Mouse (Mus musculus) mature B cell (primary cell): ENCODE results near the gene Anp32e.
"Not testable (repeated sequence)": the region's sequence is repeated elsewhere in the genome, so short reads cannot be mapped to it uniquely, and the experiment has no call there.

Experiments
- in situ Hi-C: fragments of 300-500 bp; cut with MboI; formaldehyde crosslinking; loops from 2 replicates; pipeline ENCODE4 v1.14.3; 2019

Gene Anp32e

DNA sequence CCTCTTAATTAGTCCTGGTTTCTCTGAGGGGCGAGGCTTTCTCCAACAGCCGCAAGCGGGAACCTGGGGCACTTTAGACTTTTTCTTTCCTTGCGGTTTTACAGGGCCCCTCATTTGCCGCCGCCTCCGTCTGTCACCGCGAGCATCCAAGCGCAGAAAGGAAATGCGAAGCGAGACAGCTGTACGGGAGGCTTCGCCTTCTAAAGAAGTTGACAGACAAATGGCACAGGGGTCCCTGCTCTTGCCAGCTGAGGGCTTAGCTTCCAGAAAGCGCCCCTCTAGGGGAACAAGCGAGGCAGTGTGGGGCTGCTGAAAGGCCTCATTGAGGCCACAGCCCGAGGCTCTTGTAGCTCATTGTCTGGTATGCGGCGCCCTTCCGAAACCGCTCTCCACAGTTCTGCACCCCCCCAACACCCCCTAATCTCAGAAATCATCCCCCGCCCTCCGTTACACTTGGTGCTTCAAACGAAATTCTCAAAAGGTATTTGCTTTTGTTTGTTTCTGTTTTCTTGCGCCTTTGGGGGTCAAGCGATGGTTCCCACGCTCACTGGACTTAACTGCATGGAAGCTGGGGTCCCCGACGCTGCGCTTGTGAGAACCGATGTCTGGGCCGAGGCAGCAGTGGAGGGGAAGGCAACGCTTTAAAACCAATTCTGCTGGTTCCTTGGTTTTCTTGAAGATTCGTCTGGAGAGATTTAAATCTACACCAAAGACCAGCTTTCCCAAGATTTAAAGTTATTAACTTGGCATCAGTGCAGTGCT lies 44.0 kb downstream of the Anp32e start:
- in situ Hi-C loops = no loop called here

- in situ Hi-C loops = no loop called here
Observed at GRCm38 (mm10) chr3:95977079-95977478, 48.0 kb downstream of the Anp32e start.

- in situ Hi-C loops = not testable (repeated sequence)
Observed at GRCm38 (mm10) chr3:95977587-95977986, 48.5 kb downstream of the Anp32e start.

- in situ Hi-C loops = no loop called here
Observed at GRCm38 (mm10) chr3:95978265-95978664, 49.2 kb downstream of the Anp32e start.

GRCm38 (mm10) chr3:95980276-95980970 lies 51.4 kb downstream of the Anp32e start:
- in situ Hi-C loops = no loop called here

DNA sequence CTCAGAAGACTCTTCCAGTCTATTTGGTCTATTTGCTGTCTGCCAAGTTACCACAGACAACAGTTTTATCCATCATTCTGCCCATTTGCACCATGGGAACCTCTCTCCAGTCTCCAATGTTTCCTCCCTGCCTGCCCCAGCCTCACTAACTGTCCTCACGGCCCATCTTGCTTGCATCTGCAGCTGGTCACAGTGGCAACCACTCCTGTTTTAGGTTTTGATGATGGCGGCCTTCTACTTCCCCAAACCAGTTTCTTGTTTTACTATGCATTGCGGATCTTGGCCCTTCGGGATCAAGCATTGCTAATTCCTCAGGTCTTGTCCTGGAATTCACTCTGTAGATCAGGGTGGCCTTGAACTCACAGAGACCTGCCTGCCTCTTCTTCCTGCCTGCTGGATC lies 53.1 kb downstream of the Anp32e start:
- in situ Hi-C loops = no loop called here

DNA sequence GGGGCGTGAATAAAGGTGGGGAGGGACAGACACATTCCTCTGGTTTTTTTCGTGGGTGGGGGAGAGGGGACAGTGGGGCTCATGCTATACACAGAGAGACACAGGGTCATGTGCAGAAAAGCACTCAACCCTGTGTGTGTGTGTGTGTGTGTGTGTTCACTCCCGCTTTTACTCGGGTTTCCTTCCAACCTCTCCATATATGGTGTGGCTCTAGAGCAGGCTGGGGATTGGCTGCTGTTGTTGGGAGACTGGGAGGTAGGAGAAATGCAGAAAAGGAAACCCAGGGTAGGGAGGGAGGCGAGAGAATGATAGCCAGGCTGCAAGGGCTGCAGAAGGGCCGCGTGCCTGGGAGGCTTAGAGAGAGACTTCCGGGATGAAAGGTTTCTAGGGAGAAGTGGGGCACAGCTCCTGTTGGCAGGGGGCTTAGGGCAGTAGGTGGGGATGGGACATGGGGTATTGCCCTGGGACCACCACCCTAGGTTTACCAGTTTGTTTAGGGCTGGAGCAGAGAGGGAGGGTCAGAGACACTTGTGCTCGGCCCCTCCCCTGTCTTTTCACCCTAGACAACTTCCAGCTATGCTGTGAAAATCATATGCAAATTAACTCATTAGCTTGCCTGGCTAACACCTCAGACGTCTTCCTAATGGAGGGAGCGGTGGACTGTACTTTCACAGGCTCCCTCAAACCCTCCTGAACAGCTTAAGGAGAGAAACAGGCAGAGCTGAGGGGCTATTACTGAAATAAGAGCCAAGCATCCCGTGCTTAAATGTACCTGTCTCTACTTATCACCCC lies 56.4 kb downstream of the Anp32e start:
- in situ Hi-C loops = no loop called here

DNA sequence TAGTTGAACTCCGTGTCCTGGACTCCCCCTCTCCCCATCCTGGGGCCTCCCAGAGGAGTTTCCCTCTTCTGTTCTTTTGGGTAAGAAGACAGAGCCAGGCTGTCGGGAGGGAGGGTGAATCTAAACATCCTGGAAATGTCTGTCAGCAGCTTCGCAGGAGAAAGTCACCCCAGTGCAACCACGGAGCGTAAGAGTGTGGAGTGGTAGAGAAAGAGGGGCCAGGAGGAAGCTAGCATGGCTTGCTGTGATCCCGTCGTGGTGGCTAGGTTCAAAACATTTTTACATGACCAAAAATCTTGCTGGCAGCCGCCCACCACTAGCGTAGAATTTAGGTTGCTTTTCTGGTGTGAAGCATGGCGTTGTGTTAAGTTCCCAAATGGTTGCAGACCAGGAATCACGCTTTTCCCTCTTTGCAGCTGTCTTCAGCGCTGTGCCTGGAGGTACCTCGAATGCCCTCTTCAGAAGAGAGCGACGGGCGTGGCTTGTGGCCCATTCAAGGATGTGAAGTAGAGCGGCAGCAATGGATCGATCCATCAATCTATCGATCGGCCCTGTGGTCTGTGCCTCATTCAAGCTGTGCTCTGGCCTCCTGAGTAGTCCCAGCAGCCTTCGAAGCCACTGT lies 57.1 kb downstream of the Anp32e start:
- in situ Hi-C loops = no loop called here

DNA sequence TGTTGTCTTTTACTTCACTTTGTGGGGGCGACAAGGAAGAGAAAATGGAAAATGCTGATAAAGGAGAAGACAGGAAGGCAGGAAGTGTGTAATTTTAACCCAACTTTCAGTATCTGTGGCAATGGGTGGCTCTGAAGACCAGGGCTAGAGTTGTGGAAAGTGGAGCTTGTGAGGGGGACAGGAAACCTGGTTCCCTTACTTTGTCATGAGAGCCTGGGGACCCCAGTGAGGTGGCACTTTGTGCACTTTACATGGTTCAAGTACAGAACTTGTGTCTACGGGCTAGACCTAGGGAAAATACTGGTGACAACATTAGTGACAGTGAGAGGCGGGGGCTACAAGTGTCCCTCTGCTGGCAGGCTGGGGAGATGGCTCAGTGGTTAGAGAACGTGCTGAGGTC lies 57.9 kb downstream of the Anp32e start:
- in situ Hi-C loops = no loop called here

DNA sequence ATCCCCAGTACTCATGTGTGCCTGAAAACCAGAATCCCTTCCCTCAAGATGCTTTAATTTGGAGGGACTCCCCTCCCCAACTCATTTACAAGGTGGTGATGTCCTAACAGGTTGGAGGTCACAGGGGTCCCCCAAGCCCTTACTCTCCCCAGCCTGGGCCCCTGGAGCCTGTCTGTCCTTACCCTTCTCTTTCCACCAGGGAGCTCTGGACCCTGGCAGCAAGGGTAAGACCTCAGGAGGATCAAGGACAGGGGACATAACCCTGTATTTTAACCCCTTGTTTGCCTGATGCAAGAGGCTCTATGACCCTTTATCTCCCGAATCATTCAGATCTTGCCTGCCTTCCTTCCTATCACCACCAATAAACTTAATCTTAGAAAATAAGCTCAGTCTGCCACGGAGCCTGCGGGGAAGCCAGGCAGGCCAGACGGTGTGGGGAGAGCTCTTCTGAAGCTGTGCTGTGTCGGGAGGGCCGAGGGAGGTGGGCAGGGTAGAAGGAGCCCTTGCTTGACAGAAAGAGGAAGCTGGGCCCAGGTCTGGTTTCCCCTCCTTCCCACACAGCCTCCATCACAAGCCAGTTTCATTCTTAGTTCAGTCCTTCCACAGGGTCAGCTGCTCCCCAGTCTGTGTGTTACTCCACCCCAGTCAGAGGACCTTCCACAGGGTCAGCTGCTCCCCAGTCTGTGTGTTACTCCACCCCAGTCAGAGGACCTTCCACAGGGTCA lies 58.5 kb downstream of the Anp32e start:
- in situ Hi-C loops = no loop called here

DNA sequence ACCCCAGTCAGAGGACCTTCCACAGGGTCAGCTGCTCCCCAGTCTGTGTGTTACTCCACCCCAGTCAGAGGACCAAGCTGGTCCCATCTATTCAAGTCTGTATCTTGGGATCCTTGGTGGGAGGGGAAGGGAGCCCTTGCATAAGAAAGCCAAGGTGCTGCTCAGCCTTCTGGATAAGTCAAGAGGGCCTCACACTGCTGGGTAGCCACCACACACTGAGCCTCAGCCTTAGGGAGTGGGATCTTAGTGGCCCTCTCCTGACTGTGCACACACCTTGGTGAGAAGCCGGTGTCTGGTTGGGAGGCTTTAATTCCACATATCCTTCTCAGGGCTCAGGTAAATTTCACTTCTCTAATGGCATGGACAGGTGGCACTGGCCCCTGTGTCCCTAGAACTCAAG lies 59.1 kb downstream of the Anp32e start:
- in situ Hi-C loops = no loop called here

DNA sequence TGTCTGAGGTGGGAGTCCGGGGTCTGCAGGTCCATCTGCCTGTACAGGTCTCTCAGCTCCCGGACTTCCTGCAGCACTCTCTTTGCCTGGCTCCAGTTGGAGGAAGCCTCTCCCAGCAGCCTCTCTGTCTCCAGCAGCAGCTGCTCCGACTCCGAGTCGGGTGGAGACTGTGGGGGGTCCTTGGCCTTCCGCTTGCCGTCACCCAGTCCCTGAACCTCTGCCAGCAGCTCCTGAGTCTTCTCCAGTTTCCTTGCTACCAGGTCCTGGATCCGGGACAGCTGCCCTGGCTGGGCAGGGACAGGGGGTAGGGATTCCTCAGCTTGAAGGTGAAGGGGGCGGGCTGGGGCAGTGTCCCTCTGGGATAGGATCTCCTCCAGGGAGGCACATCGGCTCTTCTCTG lies 59.9 kb downstream of the Anp32e start:
- in situ Hi-C loops = no loop called here

- in situ Hi-C loops = no loop called here
Observed at GRCm38 (mm10) chr3:95990413-95990941, 61.4 kb downstream of the Anp32e start.

DNA sequence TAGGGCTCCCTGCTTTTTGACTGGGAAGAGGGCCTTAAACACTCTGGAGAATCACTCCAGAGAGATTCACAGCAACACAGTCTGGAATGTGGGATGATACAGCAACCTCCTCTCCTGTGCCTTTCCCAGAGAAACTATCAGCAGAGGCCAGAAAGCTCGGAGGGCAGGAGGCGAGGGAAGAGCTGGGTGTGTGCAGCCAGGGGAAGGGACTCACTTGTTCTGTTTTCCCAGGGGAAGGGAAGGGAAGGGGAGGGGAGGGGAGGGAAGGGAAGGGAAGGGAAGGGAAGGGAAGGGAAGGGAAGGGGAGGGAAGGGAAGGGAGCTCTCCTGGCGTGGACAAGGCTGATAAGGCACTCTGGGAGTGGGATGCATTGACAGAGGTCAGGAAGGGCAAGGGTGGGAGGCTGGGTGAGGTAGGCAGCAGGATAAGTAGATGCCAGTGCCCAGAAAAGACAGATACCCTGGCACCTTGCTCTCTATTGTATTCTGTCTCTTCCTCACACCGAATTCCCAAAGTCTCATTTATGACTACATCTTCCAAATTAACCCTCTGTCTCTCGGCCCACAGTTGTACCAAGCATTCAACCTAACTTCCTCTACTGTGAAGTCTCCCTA lies 64.1 kb downstream of the Anp32e start:
- in situ Hi-C loops = no loop called here

DNA sequence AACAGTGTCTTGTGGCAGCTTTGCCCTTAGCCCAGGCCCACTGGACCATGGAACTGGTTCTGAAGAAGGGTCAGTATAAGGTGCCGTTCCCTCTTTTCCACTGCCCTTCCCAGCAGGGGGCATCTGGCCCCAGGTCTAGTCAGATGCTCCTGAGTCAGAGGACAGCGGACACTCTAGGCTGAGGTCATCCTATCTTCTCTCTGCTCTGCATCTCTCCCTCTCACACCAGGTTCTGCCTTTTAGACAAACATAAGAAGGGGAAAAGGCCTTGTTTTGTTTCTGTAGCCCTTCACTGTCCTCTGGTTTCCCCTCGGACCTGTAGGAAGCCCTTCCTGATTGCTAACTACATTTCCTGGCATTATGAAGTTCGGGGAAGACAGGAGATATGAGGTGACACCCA lies 64.8 kb downstream of the Anp32e start:
- in situ Hi-C loops = no loop called here

GRCm38 (mm10) chr3:95994381-95994846 lies 65.4 kb downstream of the Anp32e start:
- in situ Hi-C loops = no loop called here

DNA sequence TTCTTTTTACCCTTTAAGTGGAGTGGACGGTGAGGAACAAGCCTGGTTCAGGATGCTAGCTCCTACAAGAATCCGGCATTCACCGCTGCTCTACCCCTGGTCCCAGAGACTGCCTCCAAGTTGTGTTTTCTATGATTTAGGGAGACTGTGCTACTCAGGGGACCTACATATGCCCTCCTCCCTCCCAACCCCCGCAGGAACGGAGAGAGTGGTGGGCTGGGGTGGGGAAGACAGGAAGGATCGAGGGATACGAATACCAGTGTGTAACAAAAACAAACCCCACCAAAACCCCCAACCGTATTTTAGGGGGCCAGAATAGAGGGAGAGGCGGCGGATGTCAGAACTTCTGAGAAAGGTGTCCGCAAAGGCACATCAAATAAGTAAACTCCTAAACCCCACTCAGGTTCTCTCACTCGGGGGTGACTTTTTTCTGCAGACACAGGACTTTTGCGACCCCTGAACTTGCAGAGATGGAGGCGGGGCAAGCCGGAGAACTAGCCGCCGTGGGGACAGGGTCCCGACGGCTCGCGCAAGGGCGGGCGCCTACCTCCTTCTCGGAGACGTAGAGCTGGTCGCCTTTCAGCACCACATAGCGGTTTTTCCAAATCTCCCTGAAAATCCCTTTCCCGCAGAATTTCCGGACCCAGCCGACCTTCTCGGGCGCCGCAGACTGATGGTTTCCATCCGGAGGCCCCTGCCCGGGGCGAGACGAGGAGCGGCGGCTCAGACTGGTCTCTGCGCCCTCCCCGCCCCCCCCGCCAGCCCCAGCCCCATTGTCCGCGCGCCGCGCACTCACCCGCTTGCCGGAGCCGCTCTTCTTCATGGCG lies 66.1 kb downstream of the Anp32e start:
- in situ Hi-C loops = loop anchor here (5.0 kb wide), 1 partner anchor 33 kb away; no protein-coding TSS in a partner anchor

DNA sequence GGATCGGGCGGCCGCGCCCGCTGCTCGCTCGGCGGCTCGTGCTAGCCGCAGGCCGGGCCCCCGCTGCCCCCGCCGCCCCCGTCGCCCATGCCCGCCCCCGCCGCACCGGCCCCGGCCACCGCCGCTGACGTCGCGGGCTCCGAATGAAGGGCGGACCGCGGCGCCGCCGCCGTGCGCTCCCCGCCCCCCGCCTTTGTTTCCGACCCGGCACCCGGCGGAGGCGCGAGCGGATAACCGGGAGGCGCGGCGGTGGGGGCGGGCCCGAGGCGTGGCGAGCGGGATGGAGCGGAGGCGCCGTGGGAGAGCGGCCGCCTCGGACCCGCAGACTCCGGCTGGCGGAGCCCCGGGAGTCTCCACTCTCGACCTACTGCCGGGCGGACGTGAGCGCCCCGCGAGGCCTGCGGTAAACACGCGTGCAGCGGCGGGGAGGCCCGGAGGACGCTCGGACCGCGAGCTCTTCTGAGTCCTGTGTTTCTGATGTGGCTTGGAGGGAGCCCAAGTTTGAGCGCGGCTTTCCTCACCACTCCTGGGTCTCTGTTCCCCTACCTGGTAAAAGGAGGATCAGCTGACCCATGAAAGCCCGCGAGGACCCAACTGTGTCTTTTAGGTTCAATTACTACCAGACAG lies 66.9 kb downstream of the Anp32e start, which contains the start of gene Plekho1:
TSS of gene Plekho1 (minus strand) at position 200 of the 627 bp plus-strand sequence.
- in situ Hi-C loops = loop anchor here (5.0 kb wide), 1 partner anchor 34 kb away; no protein-coding TSS in a partner anchor
